Mouse (Mus musculus) heart, embryonic 12.5 days (tissue): ENCODE data around the gene Acbd7. TPM values are rescaled to one million over a fixed set of nuclear protein-coding genes. Genes with fewer than 3 reads are reported as not detected.

Experiments
- ATAC-seq: fragments of 200-750 bp; cut with Nextera tagmentation; 2 replicates; pipeline ENCODE4 v1.8.0; 2017; ENCODE audit warnings: moderate TSS enrichment, moderate library complexity; ENCODE audit not compliant: insufficient number of reproducible peaks, low FRiP score
- H3K27ac ChIP-seq: fragments of 300-500 bp; sonication (generic); 2 replicates; pipeline ENCODE4 v1.5.1; 2016; ENCODE audit warnings: mild to moderate bottlenecking, moderate library complexity; ENCODE audit not compliant: poor library complexity, severe bottlenecking
- H3K27me3 ChIP-seq: fragments of 300-500 bp; sonication (generic); replicated peaks from 2 replicates; pipeline ENCODE4 v1.6.1; 2016; ENCODE audit warnings: mild to moderate bottlenecking, moderate library complexity
- H3K36me3 ChIP-seq: fragments of 300-500 bp; sonication (generic); 2 replicates; pipeline ENCODE4 v1.6.1; 2016; ENCODE audit warnings: mild to moderate bottlenecking, moderate library complexity
- H3K4me1 ChIP-seq: fragments of 300-500 bp; sonication (generic); replicated peaks from 2 replicates; pipeline ENCODE4 v1.6.1; 2016; ENCODE audit warnings: mild to moderate bottlenecking
- H3K4me2 ChIP-seq: fragments of 300-500 bp; sonication (generic); 2 replicates; pipeline ENCODE4 v1.6.1; 2016; ENCODE audit warnings: mild to moderate bottlenecking, moderate library complexity
- H3K4me3 ChIP-seq: fragments of 300-500 bp; sonication (generic); 2 replicates; pipeline ENCODE4 v1.5.1; 2016; ENCODE audit warnings: mild to moderate bottlenecking
- H3K9ac ChIP-seq: fragments of 300-500 bp; sonication (generic); 2 replicates; pipeline ENCODE4 v1.6.1; 2016; ENCODE audit warnings: mild to moderate bottlenecking, moderate library complexity
- H3K9me3 ChIP-seq: fragments of 300-500 bp; sonication (generic); replicated peaks from 2 replicates; pipeline ENCODE4 v1.6.1; 2016; ENCODE audit warnings: mild to moderate bottlenecking, moderate library complexity
- WGBS: fragments of 180-500 bp; shearing (Covaris S2); methylation state at CpG from one replicate; pipeline ENCODE4 v1.1.7; 2016; 5-methylcytosine and 5-hydroxymethylcytosine counted together
- polyA plus RNA-seq: library from polyadenylated mRNA; unstranded; fragments of >200 nt; fragmentation: Nextera tagmentation; extraction: Ambion mirVana; gene quantifications from 2 replicates; pipeline ENCODE4 v1.2.1, GENCODE M21; 2016

The Acbd7 gene
- 0.53 and 0.72 TPM in 2 replicates for polyA plus RNA-seq

GRCm38 (mm10) chr2:3335611-3336301, at the start of gene Acbd7:
Acbd7 (plus strand) TSS chr2:3336168.
- no peaks in the 10 kb centered on the region for H3K36me3 ChIP-seq
- H3K9me3 ChIP-seq: no peaks in the 10 kb centered on the region
- H3K27ac ChIP-seq: no peak within 1 kb of the TSS
- H3K4me3 ChIP-seq: peak within 1 kb of the TSS; percentile 40
- H3K9ac ChIP-seq: peak within 1 kb of the TSS; percentile 28; the same call in 1 of the 2 replicates
- ATAC-seq: no peak; the same call in 1 of the 2 replicates
- peaks cover 5% of the 10 kb centered on the region; the same call in 1 of the 2 replicates for H3K27me3 ChIP-seq
- peak within 1 kb of the TSS; percentile 70 for H3K4me2 ChIP-seq
- WGBS: 4% methylated on average over 20 of the region's 20 CpGs
- peaks cover 13% of the 10 kb centered on the region for H3K4me1 ChIP-seq

GRCm38 (mm10) chr2:3286243-3286642, 49.7 kb upstream of the Acbd7 start:
- whole genome bisulfite sequencing: 62% methylated on average over 2 of the region's 2 CpGs

GRCm38 (mm10) chr2:3289581-3289980, 46.4 kb upstream of the Acbd7 start:
- ATAC-seq: no peak
- no peaks in the 10 kb centered on the region for H3K36me3 ChIP-seq
- no peak overlapping the region for H3K4me2 ChIP-seq
- peaks cover 12% of the 10 kb centered on the region for H3K4me1 ChIP-seq
- no peak overlapping the region for H3K4me3 ChIP-seq
- H3K9ac ChIP-seq: no peak overlapping the region
- no peaks in the 10 kb centered on the region for H3K27me3 ChIP-seq
- no peak overlapping the region for H3K27ac ChIP-seq
- 88% methylated on average over 1 of the region's 1 CpGs for WGBS
- no peaks in the 10 kb centered on the region for H3K9me3 ChIP-seq

More at GRCm38 (mm10) chr2:3286243-3286642, 49.7 kb upstream of the Acbd7 start:
- no peaks in the 10 kb centered on the region for H3K36me3 ChIP-seq
- ATAC-seq: no peak
- no peak overlapping the region for H3K9ac ChIP-seq
- no peaks in the 10 kb centered on the region for H3K27me3 ChIP-seq
- H3K27ac ChIP-seq: no peak overlapping the region
- H3K4me3 ChIP-seq: no peak overlapping the region
- H3K4me1 ChIP-seq: peaks cover 18% of the 10 kb centered on the region
- no peaks in the 10 kb centered on the region for H3K9me3 ChIP-seq
- no peak overlapping the region for H3K4me2 ChIP-seq

- H3K27me3 ChIP-seq: no peaks in the 10 kb centered on the region
- ATAC-seq: no peak
- H3K36me3 ChIP-seq: no peaks in the 10 kb centered on the region
- H3K9me3 ChIP-seq: no peaks in the 10 kb centered on the region
- no peak overlapping the region for H3K27ac ChIP-seq
- peaks cover 5% of the 10 kb centered on the region; the same call in 1 of the 2 replicates for H3K4me1 ChIP-seq
- no peak overlapping the region for H3K4me2 ChIP-seq
- no peak overlapping the region for H3K4me3 ChIP-seq
- no peak overlapping the region for H3K9ac ChIP-seq
- WGBS: 56% methylated on average over 1 of the region's 1 CpGs
Measured at GRCm38 (mm10) chr2:3292170-3292569, 43.8 kb upstream of the Acbd7 start.

GRCm38 (mm10) chr2:3295826-3296225, 40.1 kb upstream of the Acbd7 start:
- no peaks in the 10 kb centered on the region for H3K9me3 ChIP-seq
- WGBS: 86% methylated on average over 7 of the region's 7 CpGs
- no peak overlapping the region for H3K27ac ChIP-seq
- H3K9ac ChIP-seq: no peak overlapping the region
- H3K4me3 ChIP-seq: no peak overlapping the region
- no peaks in the 10 kb centered on the region for H3K27me3 ChIP-seq
- H3K4me2 ChIP-seq: no peak overlapping the region
- no peaks in the 10 kb centered on the region for H3K36me3 ChIP-seq
- no peak for ATAC-seq
- H3K4me1 ChIP-seq: peaks cover 8% of the 10 kb centered on the region

GRCm38 (mm10) chr2:3305426-3306025, 30.4 kb upstream of the Acbd7 start:
- ATAC-seq: no peak
- 81% methylated on average over 3 of the region's 3 CpGs for WGBS

GRCm38 (mm10) chr2:3323132-3323531, 12.8 kb upstream of the Acbd7 start:
- peaks cover 60% of the 10 kb centered on the region for H3K36me3 ChIP-seq
- H3K9me3 ChIP-seq: no peaks in the 10 kb centered on the region
- no peak overlapping the region for H3K9ac ChIP-seq
- no peak for ATAC-seq
- H3K4me3 ChIP-seq: no peak overlapping the region
- H3K27me3 ChIP-seq: no peaks in the 10 kb centered on the region
- H3K27ac ChIP-seq: no peak overlapping the region
- WGBS: 86% methylated on average over 2 of the region's 2 CpGs
- no peak overlapping the region for H3K4me2 ChIP-seq
- 0 out of 2 replicates have a peak, but pooled peaks cover 2% of the 10 kb centered on the region for H3K4me1 ChIP-seq

More at GRCm38 (mm10) chr2:3305426-3306025, 30.4 kb upstream of the Acbd7 start:
- H3K9me3 ChIP-seq: peaks cover 7% of the 10 kb centered on the region; the same call in 1 of the 2 replicates
- H3K27ac ChIP-seq: no peak overlapping the region
- H3K4me2 ChIP-seq: no peak overlapping the region
- H3K36me3 ChIP-seq: peaks cover 24% of the 10 kb centered on the region
- no peaks in the 10 kb centered on the region for H3K4me1 ChIP-seq
- H3K9ac ChIP-seq: no peak overlapping the region
- H3K4me3 ChIP-seq: no peak overlapping the region
- H3K27me3 ChIP-seq: no peaks in the 10 kb centered on the region

- WGBS: 90% methylated on average over 7 of the region's 7 CpGs
- H3K9me3 ChIP-seq: no peaks in the 10 kb centered on the region
- H3K4me1 ChIP-seq: 0 out of 2 replicates have a peak, but pooled peaks cover 2% of the 10 kb centered on the region
- H3K27me3 ChIP-seq: no peaks in the 10 kb centered on the region
- H3K4me2 ChIP-seq: no peak overlapping the region
- no peak overlapping the region for H3K9ac ChIP-seq
- peaks cover 61% of the 10 kb centered on the region for H3K36me3 ChIP-seq
- no peak for ATAC-seq
- H3K27ac ChIP-seq: no peak overlapping the region
- no peak overlapping the region for H3K4me3 ChIP-seq
Measured at GRCm38 (mm10) chr2:3324381-3325130, 11.4 kb upstream of the Acbd7 start.

- H3K9ac ChIP-seq: no peak overlapping the region
- H3K4me3 ChIP-seq: no peak overlapping the region
- H3K36me3 ChIP-seq: peaks cover 58% of the 10 kb centered on the region
- no peaks in the 10 kb centered on the region for H3K9me3 ChIP-seq
- H3K27ac ChIP-seq: no peak overlapping the region
- no peaks in the 10 kb centered on the region for H3K27me3 ChIP-seq
- H3K4me1 ChIP-seq: peaks cover 12% of the 10 kb centered on the region
- WGBS: 43% methylated on average over 1 of the region's 1 CpGs
- no peak overlapping the region for H3K4me2 ChIP-seq
- ATAC-seq: no peak
Measured at GRCm38 (mm10) chr2:3326547-3326946, 9.4 kb upstream of the Acbd7 start.

- peaks cover 14% of the 10 kb centered on the region for H3K4me1 ChIP-seq
- no peak overlapping the region for H3K9ac ChIP-seq
- H3K27ac ChIP-seq: no peak overlapping the region
- no peaks in the 10 kb centered on the region for H3K9me3 ChIP-seq
- H3K27me3 ChIP-seq: no peaks in the 10 kb centered on the region
- no peak for ATAC-seq
- WGBS: 38% methylated on average over 1 of the region's 1 CpGs
- H3K4me3 ChIP-seq: no peak overlapping the region
- peaks cover 54% of the 10 kb centered on the region for H3K36me3 ChIP-seq
- no peak overlapping the region for H3K4me2 ChIP-seq
Measured at GRCm38 (mm10) chr2:3327351-3327750, 8.6 kb upstream of the Acbd7 start.
